Mouse (Mus musculus): Measurements from ENCODE around the gene Tomm40.

Tomm40 gene

GRCm38 (mm10) chr7:19704475-19704874 is 10.8 kb downstream of the Tomm40 start:
- no peak for DNase-seq (ENCODE audit: low read depth)

- no peak for DNase-seq (ENCODE audit: low read depth)
These were observed 12.2 kb downstream of the Tomm40 start for GRCm38 (mm10) chr7:19702859-19703555.

GRCm38 (mm10) chr7:19701069-19701761 is 14.0 kb downstream of the Tomm40 start:
- peak; percentile 61 for DNase-seq (ENCODE audit: low read depth)

- DNase-seq (ENCODE audit: low read depth), result no peak
These were observed 14.8 kb downstream of the Tomm40 start for GRCm38 (mm10) chr7:19700299-19701068.

- DNase-seq (ENCODE audit: low read depth), result no peak
These were observed 15.4 kb downstream of the Tomm40 start for GRCm38 (mm10) chr7:19699827-19700148.

GRCm38 (mm10) chr7:19698907-19699826 is 16.1 kb downstream of the Tomm40 start, which contains the start of gene Apoe:
TSS of gene Apoe (minus strand) at chr7:19699188.
- no peak for DNase-seq (ENCODE audit: low read depth)

GRCm38 (mm10) chr7:19697949-19698906 is 17.0 kb downstream of the Tomm40 start:
- DNase-seq (ENCODE audit: low read depth), result no peak

- DNase-seq (ENCODE audit: low read depth), result no peak
These were observed 18.8 kb downstream of the Tomm40 start for GRCm38 (mm10) chr7:19696336-19696873.

GRCm38 (mm10) chr7:19695881-19696280 is 19.4 kb downstream of the Tomm40 start:
- DNase-seq (ENCODE audit: low read depth), result no peak

- DNase-seq (ENCODE audit: low read depth), result no peak
These were observed 20.0 kb downstream of the Tomm40 start for GRCm38 (mm10) chr7:19695213-19695594.

GRCm38 (mm10) chr7:19694336-19695212 is 20.7 kb downstream of the Tomm40 start:
- DNase-seq (ENCODE audit: low read depth), result no peak

- no peak for DNase-seq (ENCODE audit: low read depth)
These were observed 21.8 kb downstream of the Tomm40 start for GRCm38 (mm10) chr7:19693421-19693820.

GRCm38 (mm10) chr7:19691873-19692865 is 23.1 kb downstream of the Tomm40 start, which contains the start of gene Apoc1:
TSS of gene Apoc1 (minus strand) at chr7:19692660.
- no peak for DNase-seq (ENCODE audit: low read depth)

- no peak for DNase-seq (ENCODE audit: low read depth)
These were observed 23.8 kb downstream of the Tomm40 start for GRCm38 (mm10) chr7:19691434-19691833.

GRCm38 (mm10) chr7:19690845-19691244 is 24.4 kb downstream of the Tomm40 start:
- DNase-seq (ENCODE audit: low read depth), result no peak

- DNase-seq (ENCODE audit: low read depth), result no peak
These were observed 26.6 kb downstream of the Tomm40 start for GRCm38 (mm10) chr7:19688611-19689010.

GRCm38 (mm10) chr7:19688101-19688500 is 27.1 kb downstream of the Tomm40 start:
- no peak for DNase-seq (ENCODE audit: low read depth)
